In the genomic region with DNA sequence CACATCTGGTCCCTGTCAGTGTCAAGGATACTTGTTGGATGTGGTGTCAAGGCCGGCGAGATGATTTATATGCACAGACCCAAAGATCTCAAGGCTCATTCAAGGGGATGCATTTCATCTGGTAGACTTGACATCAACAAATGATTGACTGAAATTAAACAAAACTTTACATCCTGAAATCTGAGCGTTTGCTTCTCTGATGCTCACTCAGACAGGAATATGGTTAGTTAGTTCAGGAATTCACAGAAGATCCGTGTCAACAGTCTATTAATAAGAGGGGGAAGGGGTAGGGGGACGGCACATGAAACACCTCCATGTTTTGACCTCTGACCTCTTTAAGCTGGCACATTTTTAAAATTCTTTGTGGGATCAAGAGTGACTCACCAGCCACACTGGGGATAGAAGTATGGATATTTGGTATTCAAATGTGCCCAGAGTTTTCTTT, we compare ENCODE assay signal across 24 mouse cellular contexts.
DNase-seq lines count a peak whose midpoint lies in the region; ATAC-seq lines count a peak whose summit lies in the region.
"Had no signal": no experiment of that assay in that cellular context is flagged by ENCODE, and none has a peak within 500 bp of the region (broad histone marks: within the 10 kb centered on the region; RNA-seq: fewer than 3 reads in every experiment).

No protein-coding gene starts in this region.

- no peaks in the 10 kb centered on the region for H3K27me3 ChIP-seq in midbrain, embryonic 12.5 days
- no peaks in the 10 kb centered on the region for H3K27me3 ChIP-seq in midbrain, embryonic 14.5 days (ENCODE audit: control insufficient read depth, insufficient read depth, low read length)
- H3K27me3 ChIP-seq in intestine, embryonic 16.5 days (replicated peaks; ENCODE audit: control insufficient read depth, insufficient read depth, low read length): no peaks in the 10 kb centered on the region
- H3K27me3 ChIP-seq: CH12.LX; hindbrain, embryonic 15.5 days; limb, embryonic 15.5 days; liver, embryonic 15.5 days; megakaryocyte, embryonic 14.5 days; neural tube, embryonic 13.5 days had no signal

- no peaks in the 10 kb centered on the region for H3K9me3 ChIP-seq in midbrain, embryonic 12.5 days
- H3K9me3 ChIP-seq in midbrain, embryonic 14.5 days (ENCODE audit: control insufficient read depth, low read length): no peaks in the 10 kb centered on the region
- H3K9me3 ChIP-seq in intestine, embryonic 16.5 days (ENCODE audit: control insufficient read depth, low read length): no peaks in the 10 kb centered on the region
- H3K9me3 ChIP-seq: hindbrain, embryonic 15.5 days; limb, embryonic 15.5 days; liver, embryonic 15.5 days; neural tube, embryonic 13.5 days had no signal

- DNase-seq in midbrain, embryonic 14.5 days: no peak
- DNase-seq in R1 (ENCODE audit: low read depth, low spot score): peak; percentile 22
- peak; percentile 62 for DNase-seq in forelimb bud, embryonic 11.5 days (ENCODE audit: low read depth, low spot score)
- DNase-seq in ovary, postnatal 36 days (ENCODE audit: low spot score): no peak
- DNase-seq: adrenal gland, postnatal 10 days; cerebellum, adult 11-12 months; cerebellum, postnatal 14 days; forebrain, postnatal 0 days; heart, adult 18-20 months; heart, postnatal 4 days; kidney, postnatal 10 days; layer of hippocampus, postnatal 36 days; lung, postnatal 10 days had no signal

- no peaks in the 10 kb centered on the region for H3K36me3 ChIP-seq in midbrain, embryonic 12.5 days
- H3K36me3 ChIP-seq in midbrain, embryonic 14.5 days (ENCODE audit: control insufficient read depth, insufficient read depth, low read length): no peaks in the 10 kb centered on the region
- no peaks in the 10 kb centered on the region for H3K36me3 ChIP-seq in intestine, embryonic 16.5 days (ENCODE audit: control insufficient read depth, insufficient read depth, low read length)
- H3K36me3 ChIP-seq: hindbrain, embryonic 15.5 days; limb, embryonic 15.5 days; liver, embryonic 15.5 days; neural tube, embryonic 13.5 days had no signal

- H3K4me3 ChIP-seq in midbrain, embryonic 12.5 days: no peak overlapping the region
- H3K4me3 ChIP-seq in midbrain, embryonic 14.5 days (replicated peaks; ENCODE audit: low read depth, low read length): no peak overlapping the region
- no peak overlapping the region for H3K4me3 ChIP-seq in intestine, embryonic 16.5 days (ENCODE audit: low read length)
- H3K4me3 ChIP-seq: hindbrain, embryonic 15.5 days; layer of hippocampus, adult 2 months; limb, embryonic 15.5 days; liver, embryonic 15.5 days; megakaryocyte, embryonic 14.5 days; neural tube, embryonic 13.5 days had no signal

- H3K4me2 ChIP-seq in midbrain, embryonic 12.5 days (replicated peaks): no peak overlapping the region
- no peak overlapping the region for H3K4me2 ChIP-seq in midbrain, embryonic 14.5 days (ENCODE audit: low read length)
- H3K4me2 ChIP-seq in intestine, embryonic 16.5 days (ENCODE audit: low read depth, low read length): no peak overlapping the region
- H3K4me2 ChIP-seq: hindbrain, embryonic 15.5 days; limb, embryonic 15.5 days; liver, embryonic 15.5 days; neural tube, embryonic 13.5 days had no signal

- ATAC-seq in midbrain, embryonic 12.5 days (ENCODE audit: low FRiP score, low read depth): peak; percentile 12; the same call in 1 of the 2 replicates
- no peak for ATAC-seq in midbrain, embryonic 14.5 days (ENCODE audit: low FRiP score, low TSS enrichment)
- no peak for ATAC-seq in activated CD4-positive, CD25-positive, alpha-beta regulatory T cell, adult 4 months
- no peak for ATAC-seq in intestine, embryonic 16.5 days
- ATAC-seq: forebrain, postnatal 0 days; intestine, postnatal 0 days had no signal

- peaks cover 11% of the 10 kb centered on the region; the same call in 1 of the 2 replicates for H3K4me1 ChIP-seq in midbrain, embryonic 12.5 days
- H3K4me1 ChIP-seq in midbrain, embryonic 14.5 days (ENCODE audit: control insufficient read depth, insufficient read depth, low read length): peaks cover 11% of the 10 kb centered on the region
- peaks cover 4% of the 10 kb centered on the region for H3K4me1 ChIP-seq in intestine, embryonic 16.5 days (ENCODE audit: control insufficient read depth, insufficient read depth, low read length)
- H3K4me1 ChIP-seq: hindbrain, embryonic 15.5 days; liver, embryonic 15.5 days; megakaryocyte, embryonic 14.5 days had no signal

- no peak overlapping the region for H3K27ac ChIP-seq in midbrain, embryonic 12.5 days (replicated peaks)
- no peak overlapping the region for H3K27ac ChIP-seq in midbrain, embryonic 14.5 days (replicated peaks; ENCODE audit: low read depth, low read length)
- no peak overlapping the region for H3K27ac ChIP-seq in intestine, embryonic 16.5 days (ENCODE audit: low read length)
- H3K27ac ChIP-seq: hindbrain, embryonic 15.5 days; layer of hippocampus, adult 2 months; limb, embryonic 15.5 days; liver, embryonic 15.5 days; neural tube, embryonic 13.5 days had no signal

- 27% methylated on average over 5 of the region's 5 CpGs for WGBS in midbrain, embryonic 12.5 days
- 32% methylated on average over 5 of the region's 5 CpGs for WGBS in midbrain, embryonic 14.5 days
- 43% methylated on average over 5 of the region's 5 CpGs for WGBS in intestine, embryonic 16.5 days

- H3K9ac ChIP-seq in midbrain, embryonic 12.5 days (replicated peaks): no peak overlapping the region
- no peak overlapping the region for H3K9ac ChIP-seq in midbrain, embryonic 14.5 days (replicated peaks; ENCODE audit: low read length)
- no peak overlapping the region for H3K9ac ChIP-seq in intestine, embryonic 16.5 days (ENCODE audit: low read depth, low read length)
- H3K9ac ChIP-seq: forebrain, postnatal 0 days; hindbrain, embryonic 15.5 days; limb, embryonic 15.5 days; liver, embryonic 15.5 days; neural tube, embryonic 13.5 days had no signal

Comparison
In these comparisons a context has a peak if more than half of its experiments do, and no peak if none do; other contexts are left out.
1. DNase-seq: peak in R1 (single experiment) and forelimb bud, embryonic 11.5 days (single experiment); none in midbrain, embryonic 14.5 days (single experiment) and ovary, postnatal 36 days (single experiment).